ENCODE assay signal across 20 mouse cellular contexts in the genomic region with DNA sequence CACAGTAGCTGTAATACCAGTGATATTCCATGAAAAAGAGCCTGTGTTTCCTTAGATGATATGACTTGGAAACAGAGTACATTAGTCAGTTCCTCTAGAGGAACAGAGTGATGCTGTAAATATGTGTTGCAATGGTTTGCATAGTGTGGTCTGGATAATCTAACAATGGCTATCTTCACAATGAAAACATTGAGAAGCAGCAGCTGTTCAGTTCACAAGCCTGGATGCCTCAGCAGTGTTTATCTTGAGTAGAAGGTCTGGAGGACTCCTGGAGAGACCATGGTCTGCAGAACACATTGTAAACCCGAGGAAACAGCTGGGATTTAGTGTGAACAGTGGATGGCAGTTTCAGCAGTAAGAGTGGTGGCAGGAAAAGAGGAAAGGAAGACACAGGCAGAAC.
DNase-seq lines count a peak whose midpoint lies in the region; ATAC-seq and TF ChIP-seq lines count a peak whose summit lies in the region.
"Had no signal": no experiment of that assay in that cellular context is flagged by ENCODE, and none has a peak within 500 bp of the region (broad histone marks: within the 10 kb centered on the region; RNA-seq: fewer than 3 reads in every experiment).

No protein-coding gene starts in this region.

- DNase-seq in embryo, embryonic 10 days (ENCODE audit: low spot score): peak; percentile 5
- DNase-seq in embryo, embryonic 9.5 days (ENCODE audit: extremely low spot score): no peak
- DNase-seq in heart, postnatal 25 days (ENCODE audit: low spot score): no peak
- peak; percentile 0 for DNase-seq in kidney, postnatal 0 days (ENCODE audit: low spot score)
- DNase-seq in kidney, adult 11 months: no peak
- DNase-seq in NIH3T3 (ENCODE audit: low read depth): peak; percentile 33
- DNase-seq in forebrain, embryonic 10.5 days (ENCODE audit: extremely low spot score, low spot score): no peak
- DNase-seq: adrenal gland, postnatal 10 days; cerebellum, adult 2 months; cerebellum, postnatal 36 days; forebrain, postnatal 0 days; gastrocnemius, postnatal 14 days; layer of hippocampus, adult 9-11 months; lung, adult 18-20 months; thymus, postnatal 14 days had no signal

- H3K36me3 ChIP-seq in heart, embryonic 16.5 days (ENCODE audit: control insufficient read depth, insufficient read depth): no peaks in the 10 kb centered on the region
- H3K36me3 ChIP-seq in kidney, postnatal 0 days (ENCODE audit: insufficient read depth, low read length): no peaks in the 10 kb centered on the region
- H3K36me3 ChIP-seq in forebrain, embryonic 10.5 days (replicated peaks): no peaks in the 10 kb centered on the region
- H3K36me3 ChIP-seq: hindbrain, embryonic 13.5 days; limb, embryonic 13.5 days; liver, embryonic 12.5 days; midbrain, embryonic 13.5 days had no signal

- no peak overlapping the region for H3K4me3 ChIP-seq in heart, embryonic 16.5 days (ENCODE audit: low read length)
- no peak overlapping the region for H3K4me3 ChIP-seq in kidney, postnatal 0 days (replicated peaks; ENCODE audit: low read depth, low read length)
- H3K4me3 ChIP-seq in forebrain, embryonic 10.5 days: no peak overlapping the region
- H3K4me3 ChIP-seq: hindbrain, embryonic 13.5 days; limb, embryonic 13.5 days; liver, embryonic 12.5 days; midbrain, embryonic 13.5 days had no signal

- 17% methylated on average over 1 of the region's 1 CpGs for WGBS in heart, embryonic 16.5 days
- WGBS in kidney, postnatal 0 days: 18% methylated on average over 1 of the region's 1 CpGs
- 43% methylated on average over 1 of the region's 1 CpGs for WGBS in forebrain, embryonic 10.5 days

- no peaks in the 10 kb centered on the region for H3K9me3 ChIP-seq in heart, embryonic 16.5 days (replicated peaks; ENCODE audit: control insufficient read depth, low read length)
- H3K9me3 ChIP-seq in kidney, postnatal 0 days (replicated peaks; ENCODE audit: low read length): no peaks in the 10 kb centered on the region
- no peaks in the 10 kb centered on the region for H3K9me3 ChIP-seq in forebrain, embryonic 10.5 days
- H3K9me3 ChIP-seq: hindbrain, embryonic 13.5 days; limb, embryonic 13.5 days; liver, embryonic 12.5 days; midbrain, embryonic 13.5 days had no signal

- H3K9ac ChIP-seq in heart, embryonic 16.5 days (ENCODE audit: low read length): no peak overlapping the region
- H3K9ac ChIP-seq in kidney, postnatal 0 days (ENCODE audit: low read depth, low read length): no peak overlapping the region
- H3K9ac ChIP-seq: forebrain, postnatal 0 days; hindbrain, embryonic 13.5 days; limb, embryonic 13.5 days; liver, embryonic 12.5 days; midbrain, embryonic 13.5 days had no signal

- no peaks in the 10 kb centered on the region for H3K27me3 ChIP-seq in heart, embryonic 16.5 days (ENCODE audit: control insufficient read depth, insufficient read depth, low read length)
- H3K27me3 ChIP-seq in kidney, postnatal 0 days (ENCODE audit: insufficient read depth, low read length): no peaks in the 10 kb centered on the region
- H3K27me3 ChIP-seq in forebrain, embryonic 10.5 days (ENCODE audit: poor library complexity, severe bottlenecking): no peaks in the 10 kb centered on the region
- H3K27me3 ChIP-seq: hindbrain, embryonic 13.5 days; limb, embryonic 13.5 days; liver, embryonic 12.5 days; midbrain, embryonic 13.5 days had no signal

- H3K4me1 ChIP-seq in heart, embryonic 16.5 days (ENCODE audit: control insufficient read depth, insufficient read depth, low read length): no peaks in the 10 kb centered on the region
- H3K4me1 ChIP-seq in kidney, postnatal 0 days (replicated peaks; ENCODE audit: insufficient read depth, low read length): no peaks in the 10 kb centered on the region
- no peaks in the 10 kb centered on the region for H3K4me1 ChIP-seq in forebrain, embryonic 10.5 days
- H3K4me1 ChIP-seq: hindbrain, embryonic 13.5 days; limb, embryonic 13.5 days; liver, embryonic 12.5 days; midbrain, embryonic 13.5 days had no signal

- TF ChIP-seq CTCF in kidney, postnatal 0 days (IDR thresholded peaks at IDR 0.05; ENCODE audit: low read depth): no peak

- intact Hi-C loops in heart, postnatal 25 days (cut with DNase I): no loop called here

- H3K27ac ChIP-seq in heart, embryonic 16.5 days (ENCODE audit: low read length): no peak overlapping the region
- H3K27ac ChIP-seq in kidney, postnatal 0 days: no peak overlapping the region
- H3K27ac ChIP-seq in forebrain, embryonic 10.5 days: no peak overlapping the region
- H3K27ac ChIP-seq: hindbrain, embryonic 13.5 days; limb, embryonic 13.5 days; liver, embryonic 12.5 days; midbrain, embryonic 13.5 days had no signal

- H3K4me2 ChIP-seq in heart, embryonic 16.5 days (ENCODE audit: low read depth, low read length): no peak overlapping the region
- no peak overlapping the region for H3K4me2 ChIP-seq in kidney, postnatal 0 days (ENCODE audit: low read length)
- H3K4me2 ChIP-seq: hindbrain, embryonic 13.5 days; limb, embryonic 13.5 days; liver, embryonic 12.5 days; midbrain, embryonic 13.5 days had no signal

- peak; percentile 72 for ATAC-seq in heart, embryonic 16.5 days (replicated peaks; ENCODE audit: extremely low read depth, insufficient read depth, low FRiP score)
- ATAC-seq in kidney, postnatal 0 days (replicated peaks; ENCODE audit: low FRiP score, low read depth): no peak
- ATAC-seq: forebrain, postnatal 0 days; liver, embryonic 12.5 days; midbrain, embryonic 13.5 days had no signal

Comparison
In these comparisons a context has a peak if more than half of its experiments do, and no peak if none do; other contexts are left out.
1. DNase-seq: peak in embryo, embryonic 10 days (single experiment), kidney, postnatal 0 days (single experiment) and NIH3T3 (single experiment); none in embryo, embryonic 9.5 days (single experiment), heart, postnatal 25 days (single experiment), kidney, adult 11 months (single experiment) and forebrain, embryonic 10.5 days (single experiment).